Mouse (Mus musculus) spleen, embryonic (tissue): Measurements from ENCODE around the gene Cdk19.

Experiments used
- CTCF ChIA-PET: fragments of 350-600 bp; sonication (Branson Sonifier 250); formaldehyde crosslinking; loops from one replicate; lab custom pipeline; 2022; lab: Charles Lee

Gene Cdk19

DNA sequence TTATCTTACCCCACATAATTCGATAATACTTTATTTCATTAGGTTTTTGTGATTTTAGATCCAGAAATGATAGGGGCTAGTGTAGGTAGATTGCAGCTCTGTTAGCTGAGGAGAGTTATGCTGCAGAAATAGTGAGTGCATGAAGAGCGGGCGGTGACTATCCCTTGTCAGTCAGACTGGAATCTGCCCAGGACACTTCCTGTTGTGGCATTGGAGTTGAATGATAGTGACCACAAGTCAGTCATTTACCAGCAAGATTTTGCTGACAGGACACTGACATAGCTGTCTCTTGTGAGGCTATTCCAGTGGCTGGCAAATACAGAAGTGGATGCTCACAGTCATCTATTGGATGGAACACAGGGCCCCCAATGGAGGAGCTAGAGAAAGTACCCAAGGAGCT, 97.8 kb downstream of the Cdk19 start:
- CTCF ChIA-PET: no interaction called here

DNA sequence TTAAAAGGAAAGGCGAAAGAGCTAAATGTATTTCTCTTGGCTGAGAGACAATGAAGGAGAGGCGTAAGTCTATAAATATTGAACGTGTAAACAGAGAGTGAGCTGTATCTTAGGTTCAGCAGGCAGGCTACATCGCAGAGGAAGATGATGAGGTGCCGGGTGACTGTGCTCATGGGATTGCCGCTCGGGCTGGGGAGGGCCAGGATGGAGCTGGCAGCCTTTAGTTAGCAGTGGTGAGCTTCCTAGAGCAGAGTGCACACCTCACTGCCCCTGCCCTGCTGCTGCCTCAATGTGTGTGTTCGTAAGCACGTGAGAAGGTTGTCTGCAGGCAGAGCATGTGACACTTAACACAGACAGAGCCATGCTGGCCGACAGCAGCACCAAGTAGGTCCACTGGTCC, 101.4 kb downstream of the Cdk19 start:
- CTCF ChIA-PET: no interaction called here

DNA sequence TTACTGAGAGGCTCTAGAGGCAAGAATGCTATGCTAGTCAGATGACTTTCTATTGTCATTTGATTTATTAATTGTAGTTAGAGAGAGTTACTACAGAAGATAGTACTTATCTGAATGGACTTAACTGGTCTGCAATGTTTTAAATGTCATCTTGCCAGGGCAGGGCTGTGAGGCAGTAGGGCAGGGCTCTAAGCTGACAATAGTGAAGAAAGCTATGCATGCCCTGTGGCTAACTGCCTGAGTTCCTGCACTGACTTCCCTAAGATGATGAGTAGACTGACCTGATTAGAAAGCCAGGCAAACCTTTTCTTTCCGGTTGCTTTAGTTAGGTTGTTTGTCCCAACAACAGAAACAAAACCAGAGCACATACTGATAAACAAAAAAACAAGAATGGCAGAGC, 102.7 kb downstream of the Cdk19 start:
- CTCF ChIA-PET: interaction anchor here (0.6 kb wide), 1 partner anchor 299 kb away, joined by 3 read pairs; no protein-coding TSS in a partner anchor

DNA sequence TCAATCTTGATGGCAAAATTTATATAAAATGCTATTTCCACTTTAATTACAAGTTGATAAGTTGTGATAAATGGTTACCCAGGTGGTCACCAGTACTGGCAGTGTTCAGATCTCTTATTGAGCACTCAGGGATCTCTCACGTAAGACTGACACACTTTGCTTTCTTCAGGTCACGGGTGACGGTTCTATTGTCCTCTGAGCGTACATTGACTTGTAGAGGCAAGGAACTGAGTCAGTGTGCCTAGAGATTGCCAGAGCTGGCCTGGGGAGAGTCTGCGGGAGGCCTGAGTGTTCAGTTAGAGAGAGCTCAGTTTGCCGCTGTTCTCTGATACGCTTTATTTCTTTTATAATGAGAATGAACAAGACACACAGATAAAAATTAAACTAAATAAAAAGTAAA, 104.0 kb downstream of the Cdk19 start:
- CTCF ChIA-PET: no interaction called here

DNA sequence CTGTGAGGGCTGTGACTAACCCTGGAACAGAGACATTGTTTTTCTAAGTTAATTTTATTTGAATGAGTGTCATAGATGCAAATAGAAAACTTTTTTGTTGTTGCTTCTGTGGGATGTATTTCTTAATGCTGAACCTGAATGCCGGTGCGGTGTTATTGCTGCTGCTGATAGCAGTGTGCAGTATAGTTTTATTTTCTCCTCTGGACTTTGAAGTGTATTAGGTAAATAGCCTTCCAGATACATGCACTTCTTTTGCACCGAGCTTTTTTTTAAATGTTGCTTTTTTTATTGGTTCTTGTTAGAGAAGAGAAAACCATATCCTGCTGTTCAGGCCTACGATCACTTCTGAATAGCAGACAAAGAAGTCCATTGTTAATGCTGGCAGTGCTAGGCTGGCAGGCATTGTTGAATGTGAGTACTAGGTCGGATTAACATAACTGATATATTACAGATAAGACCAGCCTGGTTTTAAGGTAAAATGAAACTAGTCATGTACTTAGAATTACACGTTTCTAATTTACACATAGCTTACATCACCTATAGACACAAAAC, 104.5 kb downstream of the Cdk19 start:
- CTCF ChIA-PET: interaction anchor here (0.6 kb wide), 1 partner anchor 68 kb away, joined by 3 read pairs; no protein-coding TSS in a partner anchor

DNA sequence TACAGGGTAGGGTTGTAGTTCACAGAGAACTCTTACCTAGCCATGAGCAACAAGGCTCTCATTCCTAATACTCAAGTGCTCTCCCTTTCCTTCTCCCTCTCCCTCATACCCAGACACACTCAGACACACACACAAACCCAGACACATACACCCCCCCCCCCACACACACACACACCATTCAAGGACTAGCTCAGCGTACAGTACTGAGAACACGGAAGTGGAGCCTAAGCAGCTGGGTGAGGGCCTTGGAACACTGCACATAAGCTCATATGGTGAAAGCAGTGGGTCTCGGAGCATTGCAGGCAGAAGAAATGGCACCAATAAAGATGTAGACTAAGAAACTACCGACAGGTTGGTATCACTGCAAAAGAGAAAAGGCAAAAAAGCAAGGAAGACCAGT, 105.2 kb downstream of the Cdk19 start:
- CTCF ChIA-PET: interaction anchor here (0.6 kb wide), 1 partner anchor 23 kb away, joined by 3 read pairs; no protein-coding TSS in a partner anchor

DNA sequence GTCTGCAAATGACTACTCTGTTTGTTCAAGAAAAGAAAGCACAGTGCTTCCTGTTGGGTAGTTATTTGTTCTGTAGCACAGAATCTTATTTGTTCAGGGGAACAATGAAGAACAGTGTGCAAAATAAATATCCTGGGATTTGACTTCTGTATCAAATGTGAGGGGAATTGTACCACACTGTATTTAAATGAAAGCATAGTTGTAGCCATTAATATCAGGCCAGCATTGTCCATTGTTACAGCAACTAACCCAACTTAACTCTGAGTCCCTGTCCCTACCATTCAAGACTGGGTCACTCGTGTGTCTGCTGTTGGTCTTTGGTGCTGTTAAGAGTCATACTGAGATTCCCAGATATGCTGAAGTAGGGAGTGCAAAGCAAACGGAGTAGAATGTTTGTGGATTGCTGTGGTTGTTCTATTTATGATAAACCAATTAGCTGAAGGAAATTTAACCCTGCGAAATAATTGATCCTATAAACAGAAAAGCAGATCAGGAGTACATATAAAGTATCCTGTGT, 106.8 kb downstream of the Cdk19 start:
- CTCF ChIA-PET: interaction anchor here (0.9 kb wide), 1 partner anchor 22 kb away, joined by 3 read pairs; no protein-coding TSS in a partner anchor

DNA sequence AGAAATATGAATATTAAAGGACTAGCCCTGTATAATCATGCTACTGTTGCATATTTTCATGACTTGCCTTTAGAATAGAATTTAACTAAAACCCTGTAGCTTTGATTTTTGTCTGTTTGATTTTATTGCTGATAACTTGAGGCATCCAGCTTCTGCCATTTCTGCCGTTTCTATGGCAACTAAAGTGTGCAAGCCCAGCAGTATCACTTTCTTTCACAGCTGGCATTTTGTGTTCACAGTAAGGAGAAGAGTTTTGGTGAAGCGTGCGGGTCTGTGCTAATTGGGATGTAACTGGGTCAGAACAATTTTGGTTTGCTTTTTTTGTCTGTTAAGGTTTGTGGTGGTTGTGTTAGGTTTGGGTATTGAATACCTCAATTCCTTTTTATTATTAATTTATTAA, 107.3 kb downstream of the Cdk19 start:
- CTCF ChIA-PET: interaction anchor here (0.9 kb wide), 1 partner anchor 22 kb away, joined by 3 read pairs; no protein-coding TSS in a partner anchor

DNA sequence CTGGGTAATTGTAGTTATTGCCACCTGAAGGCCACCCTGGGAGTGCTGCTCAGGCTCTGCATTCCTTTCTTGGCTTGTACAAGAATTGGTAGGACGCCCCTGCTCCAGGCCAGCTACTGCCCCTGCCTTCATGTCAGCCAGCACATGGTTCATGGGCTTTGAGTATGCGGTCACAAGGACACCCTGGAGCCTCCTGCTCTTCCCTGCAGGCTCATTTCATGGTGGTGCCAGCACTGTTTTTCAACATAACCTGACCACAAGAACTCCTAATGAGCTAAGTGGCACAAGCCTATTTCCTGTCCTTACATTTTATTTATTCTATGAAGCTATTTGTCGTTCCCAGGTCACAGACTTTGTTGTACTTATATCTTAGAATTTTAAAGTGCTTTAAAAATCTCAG, 107.9 kb downstream of the Cdk19 start:
- CTCF ChIA-PET: interaction anchor here (0.7 kb wide), 1 partner anchor 89 kb away, joined by 6 read pairs; no protein-coding TSS in a partner anchor

DNA sequence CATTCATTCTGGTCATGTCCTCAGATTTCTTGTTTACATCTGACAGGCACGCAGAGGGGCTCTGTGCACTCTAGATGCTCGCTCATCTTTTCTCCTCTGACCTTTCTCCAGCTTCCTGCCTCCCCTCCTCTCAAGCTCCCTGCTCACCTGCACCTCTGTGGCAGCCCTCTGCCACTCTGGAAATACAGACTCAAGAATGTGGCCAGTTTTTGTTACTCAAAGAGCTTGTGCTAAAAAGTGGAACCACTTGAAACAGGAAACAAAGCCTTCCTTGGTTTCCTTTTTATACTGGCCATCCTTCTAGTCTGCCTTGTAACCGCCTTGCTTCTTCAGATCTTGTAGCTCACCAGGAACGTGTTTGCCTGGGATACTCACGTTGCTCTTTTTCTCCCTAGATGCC, 108.6 kb downstream of the Cdk19 start:
- CTCF ChIA-PET: interaction anchor here (0.6 to 0.7 kb wide), 2 partner anchors 22 to 88 kb away, joined by 4 to 6 read pairs; no protein-coding TSS in a partner anchor

DNA sequence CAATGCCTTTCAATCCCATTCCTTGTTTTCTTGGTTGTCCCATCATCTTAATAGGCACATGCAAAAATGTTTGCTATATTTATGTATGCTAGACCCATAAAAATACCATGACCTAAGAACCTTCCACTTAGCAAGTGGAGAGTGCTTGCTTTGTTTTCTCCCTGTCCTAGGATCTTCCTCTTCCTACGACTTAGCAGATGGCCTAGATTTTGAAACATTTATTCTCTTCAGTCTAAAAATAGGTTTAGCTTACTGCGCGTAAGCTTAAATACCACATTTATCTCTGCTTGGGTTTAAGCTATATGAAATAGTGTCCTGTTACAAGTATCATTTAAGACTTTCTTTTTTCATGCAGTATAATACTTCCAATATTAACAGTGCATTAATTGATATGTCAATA, 109.1 kb downstream of the Cdk19 start:
- CTCF ChIA-PET: interaction anchor here (0.6 kb wide), 1 partner anchor 23 kb away, joined by 4 read pairs; no protein-coding TSS in a partner anchor

DNA sequence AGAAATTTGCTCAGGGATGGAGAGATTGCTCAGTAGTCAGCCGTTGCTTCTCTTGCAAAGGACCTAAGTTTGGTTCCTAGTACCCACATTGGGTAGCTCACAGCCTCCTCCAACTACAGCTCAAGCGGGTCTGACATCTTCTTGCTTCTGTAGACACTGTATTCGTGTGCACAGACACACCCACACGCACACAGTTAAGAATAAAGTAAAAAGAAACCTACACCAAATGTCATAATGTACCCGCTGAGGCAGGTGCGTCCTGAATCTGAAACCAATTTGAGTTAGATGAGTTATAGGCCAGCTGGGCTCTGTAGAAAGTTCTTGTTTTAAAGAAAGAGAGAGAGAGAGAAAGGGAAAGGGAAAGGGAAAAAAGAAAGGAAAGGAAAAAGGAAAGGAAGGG, 110.2 kb downstream of the Cdk19 start:
- CTCF ChIA-PET: interaction anchor here (0.7 kb wide), 1 partner anchor 65 kb away, joined by 18 read pairs; no protein-coding TSS in a partner anchor

DNA sequence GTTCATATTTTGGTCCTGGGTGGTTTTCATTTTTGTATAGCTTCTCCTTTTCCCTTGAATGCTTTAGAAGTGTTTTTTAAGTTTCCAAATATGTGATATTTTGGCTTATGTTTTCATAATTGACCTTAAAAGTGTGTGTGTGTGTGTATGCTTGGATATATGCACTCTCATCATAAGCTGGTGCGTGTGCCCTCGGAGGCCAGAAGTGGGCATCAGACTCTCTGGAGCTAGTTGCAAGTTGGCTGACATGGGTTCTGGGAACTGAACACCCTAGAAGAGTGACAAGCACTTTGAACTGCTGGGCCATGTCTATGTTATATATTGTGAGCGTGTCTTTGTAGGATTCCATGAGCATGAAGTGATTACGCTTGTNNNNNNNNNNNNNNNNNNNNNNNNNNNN, 110.8 kb downstream of the Cdk19 start:
- CTCF ChIA-PET: no interaction called here

DNA sequence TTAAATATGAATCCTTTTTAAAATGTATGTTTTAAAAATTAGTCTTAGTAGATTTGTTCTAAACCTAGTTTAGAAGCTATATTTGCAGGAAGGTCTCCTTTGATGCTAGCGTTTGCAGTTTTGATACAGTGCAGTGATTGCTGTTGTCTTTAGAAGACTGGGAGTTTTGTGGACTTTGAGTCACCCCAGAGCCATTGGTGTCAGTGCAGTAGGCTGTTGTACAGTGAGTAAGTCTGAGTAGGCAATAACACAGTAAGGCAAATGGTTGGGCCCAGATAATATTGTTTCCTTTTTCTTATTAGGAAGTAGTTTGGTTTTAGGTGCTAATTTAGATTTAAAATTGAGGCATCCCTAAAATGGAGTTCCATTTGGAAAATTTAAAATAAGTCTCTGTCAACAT, 117.8 kb downstream of the Cdk19 start:
- CTCF ChIA-PET: no interaction called here

DNA sequence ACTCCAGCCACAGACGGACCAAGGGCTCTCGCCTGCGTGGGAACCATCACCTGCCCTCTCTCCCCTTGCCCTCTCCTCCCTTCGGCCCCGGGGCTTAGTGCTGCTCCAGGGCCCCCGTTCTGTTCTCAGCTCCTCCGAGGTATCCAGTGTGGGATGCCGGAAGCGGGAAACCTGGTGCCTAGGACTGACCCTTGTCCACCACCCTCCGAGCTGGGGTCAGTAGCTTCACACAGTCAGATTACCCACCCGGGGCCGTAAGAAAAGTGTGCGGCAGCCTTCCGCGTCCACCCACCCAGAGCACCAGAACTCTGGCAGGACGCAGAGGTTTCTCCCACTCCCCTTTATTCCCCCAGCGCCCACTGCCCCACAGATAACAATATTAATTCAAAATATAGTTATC, 119.8 kb downstream of the Cdk19 start:
- CTCF ChIA-PET: interaction anchor here (0.5 kb wide), 1 partner anchor 20 kb away, joined by 3 read pairs; no protein-coding TSS in a partner anchor

DNA sequence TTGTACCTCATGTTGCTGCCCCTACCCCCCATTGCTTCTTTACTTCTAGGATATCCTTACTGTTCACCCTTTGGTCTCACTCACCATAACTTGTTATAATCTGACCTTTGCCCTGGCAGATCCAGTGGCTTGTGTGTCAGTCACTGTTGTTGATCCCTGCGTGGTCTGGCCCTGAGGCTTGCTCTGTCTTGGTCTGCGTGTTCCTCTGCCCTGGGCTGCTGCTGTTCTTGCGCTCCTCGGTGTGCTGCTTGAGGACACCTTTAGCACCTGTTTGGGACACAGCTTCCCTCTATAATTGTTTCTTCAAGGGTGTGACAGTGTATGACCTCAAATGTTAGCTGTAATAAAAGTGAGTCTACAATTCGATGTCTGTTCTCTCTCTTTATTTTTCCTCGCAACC, 122.0 kb downstream of the Cdk19 start:
- CTCF ChIA-PET: interaction anchor here (1.2 kb wide), 1 partner anchor 36 kb away, joined by 3 read pairs; no protein-coding TSS in a partner anchor

DNA sequence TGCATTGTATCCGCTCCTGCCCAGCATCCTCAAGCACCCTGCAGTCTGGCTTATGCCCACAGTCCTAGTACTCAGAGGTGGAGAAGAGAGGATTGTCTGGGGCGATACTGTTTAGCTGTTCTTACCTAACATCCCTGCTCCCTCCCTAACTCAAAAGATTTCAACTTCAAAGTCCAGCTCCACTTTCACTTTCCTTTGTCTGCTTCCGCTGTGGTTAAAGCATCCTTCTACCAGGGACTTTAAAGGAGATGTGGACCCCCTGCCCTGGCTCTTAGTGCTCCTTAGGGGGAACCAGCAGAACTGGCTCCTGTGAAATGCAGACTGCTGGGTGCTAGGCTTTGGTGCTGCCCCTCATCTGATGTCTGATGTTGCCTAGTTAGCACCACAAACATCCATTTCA, 122.9 kb downstream of the Cdk19 start:
- CTCF ChIA-PET: interaction anchor here (1.2 kb wide), 1 partner anchor 35 kb away, joined by 3 read pairs; no protein-coding TSS in a partner anchor

DNA sequence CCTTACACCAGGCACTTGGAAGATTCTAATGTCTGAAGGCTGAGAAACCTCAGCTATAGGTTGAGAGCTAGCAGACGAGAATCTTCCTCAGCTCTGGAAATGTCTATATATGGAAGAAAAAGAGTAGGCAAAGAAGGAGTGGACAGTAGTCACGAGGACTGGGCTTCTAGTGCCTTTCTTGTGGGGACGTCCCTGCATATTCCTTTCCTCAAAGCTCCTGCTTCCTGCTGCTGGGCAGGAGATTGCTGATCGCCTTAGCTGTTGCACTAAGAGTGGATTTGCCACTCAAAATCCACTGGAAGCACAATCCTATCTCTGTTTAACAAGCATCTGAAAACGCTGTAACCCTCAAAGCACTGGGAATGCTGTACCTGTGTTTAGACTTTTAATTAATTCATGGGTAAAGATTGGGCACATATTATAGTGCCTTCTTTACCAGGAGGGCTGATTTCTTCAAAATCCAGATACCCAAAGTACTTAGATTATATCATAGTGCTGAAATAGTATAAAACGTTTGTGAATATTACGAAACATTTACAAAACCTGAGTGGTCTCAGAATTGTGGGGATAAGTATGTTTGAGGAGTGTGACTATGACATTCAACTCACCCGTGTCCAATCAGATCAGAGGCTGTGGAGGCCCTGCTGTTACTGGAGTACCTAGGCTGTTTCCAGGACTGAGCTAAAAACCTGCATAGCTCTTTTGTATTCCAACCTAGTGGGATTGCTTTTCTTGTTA, 128.0 kb downstream of the Cdk19 start:
- CTCF ChIA-PET: interaction anchor here (0.6 kb wide), 1 partner anchor 23 kb away, joined by 3 read pairs; no protein-coding TSS in a partner anchor

DNA sequence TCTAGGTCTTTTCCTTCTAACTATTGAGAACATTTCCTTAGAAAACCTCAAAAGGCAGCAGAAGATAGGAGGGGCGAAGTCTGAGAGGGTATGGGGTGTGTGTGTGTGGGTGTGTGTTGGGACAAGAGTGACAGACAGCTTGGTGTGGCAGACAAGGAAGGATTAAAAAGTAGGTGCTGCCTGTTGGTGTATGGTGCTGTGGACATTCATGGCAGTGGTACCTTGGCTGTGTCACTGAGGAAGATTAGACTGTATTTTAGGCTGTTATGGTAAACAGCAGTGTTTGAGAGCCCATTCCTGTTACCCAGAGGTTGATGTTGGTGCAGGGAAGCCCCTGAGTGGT, 128.5 kb downstream of the Cdk19 start:
- CTCF ChIA-PET: interaction anchor here (0.6 to 1.0 kb wide), 2 partner anchors 22 to 23 kb away, joined by 3 read pairs; no protein-coding TSS in a partner anchor

DNA sequence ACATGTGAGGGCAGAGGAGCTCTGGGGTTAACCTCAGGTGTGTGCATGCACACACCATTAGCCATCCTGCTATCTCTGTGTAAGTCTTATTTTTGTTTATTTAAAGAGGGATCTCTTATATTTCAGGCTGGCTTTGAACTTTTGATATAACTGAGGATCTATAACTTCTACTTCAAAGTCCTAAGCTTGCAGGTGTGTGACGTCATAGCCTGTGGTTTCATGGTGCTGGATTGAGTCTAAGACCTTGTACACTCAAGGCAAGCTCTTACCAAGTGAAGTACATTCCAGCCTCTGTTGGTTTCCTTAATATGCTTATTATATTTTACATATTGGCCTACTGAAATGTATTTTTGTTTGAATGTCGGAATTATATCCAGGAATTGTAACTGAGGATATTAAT, 129.8 kb downstream of the Cdk19 start:
- CTCF ChIA-PET: no interaction called here

DNA sequence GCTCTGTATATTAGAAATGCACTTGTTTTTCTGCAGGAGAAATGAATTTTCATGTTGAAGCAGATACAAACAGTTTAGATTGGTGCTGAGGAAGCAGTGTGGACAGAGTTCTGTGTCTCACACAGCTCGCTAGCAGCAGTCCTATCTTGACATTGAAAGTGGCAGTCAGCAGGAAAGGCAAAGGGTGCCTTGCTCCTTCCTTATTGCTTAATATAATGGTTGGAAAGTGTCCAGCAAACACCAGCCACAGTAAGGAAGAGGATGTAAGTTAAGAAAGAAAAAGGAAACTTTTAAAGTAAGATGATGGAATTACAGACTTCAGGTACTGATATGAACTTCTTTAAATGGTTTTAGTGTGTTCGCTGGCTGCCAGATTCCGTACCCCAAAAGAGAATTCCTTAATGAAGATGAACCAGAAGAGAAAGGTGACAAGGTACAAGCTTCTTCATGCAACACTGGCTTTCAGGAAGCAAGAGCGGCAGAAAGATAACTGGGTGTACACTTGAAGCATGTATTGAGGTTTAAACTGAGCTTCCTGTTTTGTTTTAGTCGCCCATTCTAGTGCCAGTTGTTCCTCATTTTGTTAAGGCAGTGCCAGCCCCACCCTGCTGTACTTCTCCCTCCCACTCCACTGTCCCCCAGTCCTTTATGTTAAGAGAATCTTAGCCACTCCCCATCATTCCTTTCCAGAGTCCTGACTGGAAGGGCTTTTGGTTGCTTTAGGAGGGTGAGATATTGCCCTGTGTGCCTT, 137.3 kb downstream of the Cdk19 start:
- CTCF ChIA-PET: no interaction called here
